Mouse (Mus musculus): ENCODE measurements around the gene Dtx1.

Gene Dtx1

GRCm38 (mm10) chr5:120702969-120703368 lies 8.8 kb downstream of the Dtx1 start:
- DNase-seq, result peak; percentile 84

- peak; percentile 68 for DNase-seq
These were observed 9.3 kb downstream of the Dtx1 start for GRCm38 (mm10) chr5:120702421-120702820.

GRCm38 (mm10) chr5:120700996-120701790 lies 10.5 kb downstream of the Dtx1 start:
- no peak for DNase-seq

DNA sequence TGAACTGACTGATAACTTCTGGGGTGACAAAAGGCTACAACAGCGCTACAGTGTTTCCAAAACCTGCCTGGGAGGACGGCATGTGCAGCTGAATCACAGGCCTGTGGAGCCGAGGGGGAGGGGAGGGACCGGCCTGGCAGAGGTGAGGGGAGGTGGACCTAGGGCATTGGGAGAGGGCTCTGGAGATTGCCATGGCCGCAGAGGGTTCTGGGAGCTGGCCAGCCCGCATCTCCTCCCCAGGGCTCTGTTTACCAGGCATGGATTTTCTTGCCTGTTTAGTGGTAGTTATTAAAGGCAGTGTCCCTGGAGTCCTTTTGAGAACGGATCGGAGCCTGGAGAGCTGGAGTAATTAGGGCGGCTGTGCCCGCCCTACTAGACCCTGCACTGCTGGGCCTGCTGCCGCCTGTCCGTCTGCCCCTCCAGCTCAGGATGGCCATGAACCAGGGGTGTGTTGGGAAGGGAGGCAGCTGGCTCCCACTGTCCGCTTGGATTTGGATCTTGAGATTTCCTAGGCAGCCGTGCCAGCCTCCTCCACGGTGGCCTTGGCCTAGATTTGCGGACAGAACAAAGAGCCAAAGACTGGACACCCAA lies 12.8 kb downstream of the Dtx1 start:
- peak; percentile 59 for DNase-seq

DNA sequence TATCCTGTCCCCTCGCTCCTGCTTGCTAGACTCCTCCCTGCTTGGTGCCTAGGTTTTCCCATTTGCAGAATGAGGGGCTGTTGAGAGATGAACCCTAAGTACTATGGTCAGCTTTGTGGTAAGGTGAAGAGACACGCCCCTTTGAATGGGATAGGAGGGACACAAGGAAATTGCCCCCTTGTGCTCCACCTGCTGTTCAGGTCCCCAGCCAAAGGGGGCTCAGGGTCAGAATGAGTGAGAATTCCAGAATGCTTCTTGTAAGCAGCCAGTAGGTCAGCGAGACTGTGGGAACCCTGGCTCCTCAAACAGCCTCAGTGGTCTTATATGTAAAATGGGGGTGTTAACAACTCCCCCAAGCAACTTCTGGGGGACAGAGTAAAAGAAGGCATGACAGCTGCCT lies 13.5 kb downstream of the Dtx1 start:
- DNase-seq, result no peak

DNA sequence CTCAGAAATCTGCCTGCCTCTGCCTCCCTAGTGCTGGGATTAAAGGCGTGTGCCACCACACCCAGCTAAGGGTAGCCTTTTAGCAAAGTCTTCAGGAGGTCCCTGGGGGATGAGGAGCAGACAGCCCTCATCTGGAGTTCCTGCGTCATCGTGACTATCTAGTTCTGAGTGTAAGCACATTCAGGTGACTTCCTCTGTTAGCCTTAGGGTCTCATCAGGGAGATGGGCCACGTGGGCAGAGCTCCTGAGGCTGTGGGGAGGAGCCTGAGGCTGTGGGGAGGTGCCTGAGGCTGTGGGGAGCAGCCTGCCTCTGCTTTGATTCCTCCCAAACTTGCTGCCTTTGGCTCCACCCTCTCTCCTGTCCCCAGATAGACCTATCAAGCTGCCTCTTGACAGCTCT lies 14.9 kb downstream of the Dtx1 start:
- no peak for DNase-seq

- DNase-seq, result no peak
These were observed 15.5 kb downstream of the Dtx1 start for GRCm38 (mm10) chr5:120696057-120696743.

DNA sequence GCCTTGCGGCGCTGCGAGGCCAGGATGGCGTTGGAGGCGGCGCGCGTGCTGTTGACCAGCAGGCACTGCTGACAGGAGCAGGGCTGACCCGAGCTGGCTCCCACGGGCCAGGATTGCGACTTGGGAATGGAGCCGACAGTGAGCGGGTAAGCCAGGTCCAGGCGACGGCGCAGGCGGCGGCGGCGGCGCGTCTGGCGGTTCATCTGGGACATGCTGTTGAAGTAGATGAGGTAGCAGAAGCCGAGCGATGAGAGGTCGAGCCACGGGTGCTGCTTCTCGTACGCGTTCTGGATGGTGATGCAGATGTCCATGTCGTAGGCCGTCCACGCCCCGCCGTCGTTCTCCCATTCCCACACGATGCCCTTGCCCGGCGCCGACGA lies 17.0 kb downstream of the Dtx1 start:
- no peak for DNase-seq

DNA sequence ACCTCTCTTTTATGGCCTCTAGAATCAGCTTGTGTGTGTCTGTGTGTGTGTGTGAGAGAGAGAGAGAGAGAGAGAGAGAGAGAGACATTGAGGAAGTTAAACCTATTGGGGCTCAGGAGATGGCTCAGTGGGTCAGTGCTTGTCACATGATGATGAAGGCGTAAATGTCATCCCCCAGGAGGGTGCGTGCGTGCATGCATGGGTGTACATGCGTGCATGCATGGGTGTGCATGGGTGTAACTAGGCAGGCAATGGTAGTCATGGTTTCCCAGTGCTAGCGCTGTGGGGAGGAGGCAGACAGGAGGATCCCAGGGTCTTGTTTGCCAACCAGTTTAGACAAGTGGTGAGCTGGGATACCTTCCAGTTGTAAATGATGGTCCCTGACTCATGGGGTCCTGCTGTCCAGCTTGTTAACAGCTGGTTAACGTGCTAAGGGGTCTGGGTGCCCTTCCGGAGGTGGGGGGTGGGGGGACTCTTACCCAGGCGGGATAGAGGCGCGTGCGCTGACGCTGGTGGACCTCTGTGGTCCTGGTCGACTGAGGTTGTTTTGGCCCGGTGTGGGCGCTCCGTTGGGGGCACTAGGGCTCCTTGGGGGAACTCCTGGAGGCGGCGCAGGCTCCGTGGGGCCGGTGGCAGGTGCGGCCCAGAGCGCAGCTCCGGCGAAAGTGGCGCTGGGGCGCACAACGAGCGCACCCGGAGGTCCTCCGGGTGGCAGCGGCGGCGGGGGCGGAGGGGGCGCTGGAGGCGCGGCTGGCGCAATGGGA lies 17.6 kb downstream of the Dtx1 start:
- DNase-seq, result no peak

GRCm38 (mm10) chr5:120692034-120692433 lies 19.7 kb downstream of the Dtx1 start:
- DNase-seq, result no peak

GRCm38 (mm10) chr5:120690417-120690816 lies 21.3 kb downstream of the Dtx1 start:
- no peak for DNase-seq

- no peak for DNase-seq
These were observed 23.3 kb downstream of the Dtx1 start for GRCm38 (mm10) chr5:120688434-120688833.

DNA sequence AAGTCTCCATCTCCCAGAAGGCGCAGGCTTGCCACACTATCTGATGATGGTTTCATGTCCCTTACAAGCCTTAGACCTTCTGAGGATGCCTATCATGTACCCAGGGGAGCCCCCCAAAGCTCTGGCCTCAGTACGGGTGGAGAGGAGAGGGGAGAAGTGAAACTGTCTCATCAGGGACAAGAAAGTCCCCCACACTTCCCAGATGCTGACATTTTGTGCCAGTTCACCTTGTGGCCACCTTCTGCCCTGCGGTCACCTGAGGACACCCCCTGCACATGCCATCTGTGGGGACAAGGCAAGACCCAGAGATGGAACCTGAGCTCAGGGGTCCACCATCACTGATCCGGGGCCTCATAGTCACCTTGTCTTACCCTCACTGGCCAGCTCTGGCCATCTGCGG lies 23.8 kb downstream of the Dtx1 start:
- no peak for DNase-seq

- DNase-seq, result no peak
These were observed 24.3 kb downstream of the Dtx1 start for GRCm38 (mm10) chr5:120687484-120687851.

GRCm38 (mm10) chr5:120686749-120687483 lies 24.8 kb downstream of the Dtx1 start:
- DNase-seq, result no peak

GRCm38 (mm10) chr5:120685678-120686077 lies 26.0 kb downstream of the Dtx1 start:
- DNase-seq, result no peak

- no peak for DNase-seq
These were observed 28.6 kb downstream of the Dtx1 start for GRCm38 (mm10) chr5:120682982-120683771.

- DNase-seq, result no peak
These were observed 30.8 kb downstream of the Dtx1 start for GRCm38 (mm10) chr5:120680918-120681317.

- peak; percentile 48 for DNase-seq
These were observed 31.8 kb downstream of the Dtx1 start for GRCm38 (mm10) chr5:120679676-120680555.

- no peak for DNase-seq
These were observed 34.2 kb downstream of the Dtx1 start for GRCm38 (mm10) chr5:120677516-120677915.

Measured in cerebellum, adult 8-10 months (tissue).